Mouse (Mus musculus) CD4-positive, CD25-positive, alpha-beta regulatory T cell, adult 4 months (primary cell): ENCODE measurements around the gene Olfr136. TPM values are rescaled to one million over a fixed set of nuclear protein-coding genes. Genes with fewer than 3 reads are reported as not detected.

Experiments
- ATAC-seq: one replicate; pipeline ENCODE4 v1.8.0; 2017
- polyA plus RNA-seq, 2 experiments: library from polyadenylated mRNA; unstranded; fragments of 100-300 nt; shearing (Covaris generic); gene quantifications; one replicate each; pipeline ENCODE4 v1.2.1; 2017

Gene Olfr136
- polyA plus RNA-seq = not detected

DNA sequence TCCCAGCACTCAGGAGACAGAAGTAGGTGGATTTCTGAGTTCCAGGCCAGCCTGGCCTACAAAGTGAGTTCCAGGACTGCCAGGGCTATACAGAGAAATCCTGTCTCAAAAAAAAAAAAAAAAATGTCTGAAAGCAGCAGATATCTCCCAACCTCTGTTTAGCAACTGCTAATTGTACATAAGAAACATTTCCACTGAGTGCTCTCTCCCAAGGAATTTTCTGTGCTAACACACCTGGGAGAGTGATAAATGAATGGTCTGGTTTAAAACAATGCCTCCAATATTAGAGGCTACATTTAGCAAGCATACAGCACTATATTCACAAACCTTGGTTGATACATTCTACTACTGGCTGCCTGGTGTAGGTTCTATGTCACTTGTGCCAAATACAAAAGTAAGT lies at the start of gene Olfr136:
TSS of gene Olfr136 (plus strand) at position 301 of the 400 bp plus-strand sequence.
- ATAC-seq = no peak

DNA sequence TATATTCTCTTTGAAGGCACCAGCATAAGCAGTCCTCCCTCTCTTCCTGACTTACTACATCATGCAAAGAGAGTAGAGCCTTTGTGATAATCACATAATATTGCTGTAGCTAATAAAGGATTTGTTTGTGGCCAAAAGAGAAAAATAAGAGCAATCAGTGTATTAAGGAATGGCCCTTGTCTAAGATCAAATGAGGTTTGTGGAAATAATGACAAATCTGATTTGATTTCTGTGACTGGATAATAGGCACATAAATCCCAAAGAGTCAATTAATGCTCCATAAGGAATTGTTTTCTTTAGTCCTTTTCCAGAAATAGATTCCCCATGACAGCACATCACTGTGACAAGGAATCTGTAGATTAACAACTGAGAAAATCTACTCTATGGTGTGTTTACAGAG lies 22.2 kb upstream of the Olfr136 start, which contains the start of gene Olfr137:
TSS of gene Olfr137 (minus strand) at position 101 of the 400 bp plus-strand sequence.
- no peak for ATAC-seq

Other genes with a start within 250 kb of the Olfr136 start
- not detected for gene Olfr131, start 241.1 kb upstream of the Olfr136 start, polyA plus RNA-seq
- gene Olfr132, start 195.3 kb upstream of the Olfr136 start, polyA plus RNA-seq = not detected
- not detected for gene Olfr133, start 184.6 kb upstream of the Olfr136 start, polyA plus RNA-seq
- gene Olfr134, start 158.4 kb upstream of the Olfr136 start, polyA plus RNA-seq = not detected
- not detected for gene Olfr135, start 125.5 kb upstream of the Olfr136 start, polyA plus RNA-seq
- not detected for gene Olfr138, start 68.8 kb upstream of the Olfr136 start, polyA plus RNA-seq
- gene Olfr137, start 22.3 kb upstream of the Olfr136 start, polyA plus RNA-seq = not detected
- gene Esp36, start 90.4 kb downstream of the Olfr136 start, polyA plus RNA-seq = not detected
- not detected for gene Esp34, start 224.4 kb downstream of the Olfr136 start, polyA plus RNA-seq